Mouse (Mus musculus): ENCODE data around the gene Klk14.

GRCm38 (mm10) chr7:43710031-43710430 lies 19.8 kb downstream of the Klk14 start:
- TF ChIP-seq CTCF (IDR thresholded peaks at IDR 0.05; ENCODE audit: control insufficient read depth, insufficient read depth, insufficient read length) (no peak), CEBPB (IDR thresholded peaks at IDR 0.05; ENCODE audit: low read depth) (no peak), MAX (IDR thresholded peaks at IDR 0.05) (no peak)
